Mouse (Mus musculus): ENCODE measurements around the gene Mtcl1.

The Mtcl1 gene

GRCm38 (mm10) chr17:66326204-66326545, 123.4 kb downstream of the Mtcl1 start:
- DNase-seq (ENCODE audit: low read depth, low spot score): no peak

- no peak for DNase-seq (ENCODE audit: low read depth, low spot score)
These were observed 123.9 kb downstream of the Mtcl1 start for GRCm38 (mm10) chr17:66325440-66326203.

GRCm38 (mm10) chr17:66324836-66325235, 124.7 kb downstream of the Mtcl1 start:
- DNase-seq (ENCODE audit: low read depth, low spot score): no peak

GRCm38 (mm10) chr17:66322646-66323255, 126.8 kb downstream of the Mtcl1 start:
- DNase-seq (ENCODE audit: low read depth, low spot score): no peak

- no peak for DNase-seq (ENCODE audit: low read depth, low spot score)
These were observed 127.6 kb downstream of the Mtcl1 start for GRCm38 (mm10) chr17:66321933-66322332.

- no peak for DNase-seq (ENCODE audit: low read depth, low spot score)
These were observed 128.7 kb downstream of the Mtcl1 start for GRCm38 (mm10) chr17:66320716-66321372.

- DNase-seq (ENCODE audit: low read depth, low spot score): no peak
These were observed 131.5 kb downstream of the Mtcl1 start for GRCm38 (mm10) chr17:66318031-66318430.

- no peak for DNase-seq (ENCODE audit: low read depth, low spot score)
These were observed 132.0 kb downstream of the Mtcl1 start for GRCm38 (mm10) chr17:66317576-66317975.

- no peak for DNase-seq (ENCODE audit: low read depth, low spot score)
These were observed 132.4 kb downstream of the Mtcl1 start for GRCm38 (mm10) chr17:66317156-66317555.

- DNase-seq (ENCODE audit: low read depth, low spot score): no peak
These were observed 134.1 kb downstream of the Mtcl1 start for GRCm38 (mm10) chr17:66315451-66315850.

- no peak for DNase-seq (ENCODE audit: low read depth, low spot score)
These were observed 134.8 kb downstream of the Mtcl1 start for GRCm38 (mm10) chr17:66314566-66315285.

- DNase-seq (ENCODE audit: low read depth, low spot score): no peak
These were observed 147.6 kb downstream of the Mtcl1 start for GRCm38 (mm10) chr17:66301906-66302305.

GRCm38 (mm10) chr17:66301267-66301666, 148.3 kb downstream of the Mtcl1 start:
- no peak for DNase-seq (ENCODE audit: low read depth, low spot score)

- DNase-seq (ENCODE audit: low read depth, low spot score): no peak
These were observed 151.8 kb downstream of the Mtcl1 start for GRCm38 (mm10) chr17:66297721-66298120.

GRCm38 (mm10) chr17:66293581-66293980, 156.0 kb downstream of the Mtcl1 start:
- DNase-seq (ENCODE audit: low read depth, low spot score): no peak

- no peak for DNase-seq (ENCODE audit: low read depth, low spot score)
These were observed 159.7 kb downstream of the Mtcl1 start for GRCm38 (mm10) chr17:66289894-66290293.

Data from c-Kit-negative CD71-positive TER-119-positive erythroid progenitor cells, embryonic 14.5 days (primary cell).